Mouse (Mus musculus) ES-CJ7 (cell line): ENCODE measurements around the gene Cox17.

Source experiments
- DNase-seq: peaks from one replicate; pipeline ENCODE4 v3.0.0; 2011; ENCODE audit warnings: low read depth, low spot score

Cox17 gene

DNA sequence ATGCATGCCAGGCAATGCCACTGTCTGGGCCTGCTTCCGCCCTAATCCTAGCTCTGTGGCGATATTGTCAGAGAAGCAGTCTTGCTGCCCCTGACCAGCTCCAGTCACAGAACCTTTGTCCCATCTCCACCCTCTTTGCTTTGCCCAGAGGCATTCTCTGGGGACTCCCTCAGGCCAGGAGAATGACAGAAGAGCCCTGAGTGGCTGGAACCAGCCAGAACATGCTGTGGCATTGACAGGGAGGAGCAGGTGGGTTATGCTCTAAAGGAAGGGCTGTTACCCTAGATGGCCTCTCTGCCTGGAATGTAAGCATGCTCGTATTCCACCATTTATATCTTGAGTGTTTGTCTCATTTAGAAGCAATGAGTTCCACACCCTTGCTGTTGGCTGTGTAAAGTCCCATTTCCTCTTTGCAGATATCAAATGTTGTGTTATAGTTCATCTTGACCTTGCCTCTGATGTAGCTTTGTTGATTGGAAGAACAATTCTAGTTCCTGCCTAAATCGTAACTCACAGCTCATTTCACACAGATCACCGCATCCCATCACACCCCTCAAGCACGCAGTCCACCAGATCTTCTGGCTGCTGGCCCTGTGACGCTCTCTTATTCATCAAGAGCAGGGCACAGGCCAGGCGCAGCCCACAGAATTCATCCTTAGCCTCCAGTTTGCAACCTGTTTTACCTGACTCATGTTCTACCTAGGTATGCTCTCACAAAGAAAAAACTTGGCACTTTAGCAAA lies 24.0 kb downstream of the Cox17 start:
- no peak for DNase-seq

DNA sequence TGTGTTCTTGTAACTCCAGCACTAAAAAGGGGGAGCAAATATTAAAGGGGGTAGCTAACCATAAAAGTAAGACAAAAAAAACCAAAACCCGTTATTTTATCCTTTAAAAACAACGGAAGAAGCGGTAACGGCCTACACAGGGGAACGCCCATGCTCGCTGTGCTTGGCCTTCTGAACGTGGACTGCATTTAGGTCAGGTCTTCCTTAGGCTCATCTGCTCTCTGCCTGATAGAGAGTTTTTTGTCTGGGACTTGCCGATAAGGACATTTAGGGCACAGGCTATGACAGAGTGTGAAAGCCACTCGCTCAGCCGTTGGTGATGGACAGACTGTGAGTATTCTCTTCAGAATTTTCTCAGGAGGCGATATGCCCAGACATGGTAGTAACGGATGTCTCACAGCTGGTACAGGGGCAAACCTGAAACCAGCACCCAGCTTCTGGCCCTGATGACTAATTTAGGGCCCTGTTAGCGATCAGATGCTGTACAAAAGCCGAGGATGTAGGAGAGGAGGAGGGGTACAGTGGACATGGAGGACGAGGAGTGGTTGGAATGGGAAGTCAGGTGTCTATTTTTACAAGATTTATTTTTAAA lies 25.0 kb downstream of the Cox17 start:
- no peak for DNase-seq

DNA sequence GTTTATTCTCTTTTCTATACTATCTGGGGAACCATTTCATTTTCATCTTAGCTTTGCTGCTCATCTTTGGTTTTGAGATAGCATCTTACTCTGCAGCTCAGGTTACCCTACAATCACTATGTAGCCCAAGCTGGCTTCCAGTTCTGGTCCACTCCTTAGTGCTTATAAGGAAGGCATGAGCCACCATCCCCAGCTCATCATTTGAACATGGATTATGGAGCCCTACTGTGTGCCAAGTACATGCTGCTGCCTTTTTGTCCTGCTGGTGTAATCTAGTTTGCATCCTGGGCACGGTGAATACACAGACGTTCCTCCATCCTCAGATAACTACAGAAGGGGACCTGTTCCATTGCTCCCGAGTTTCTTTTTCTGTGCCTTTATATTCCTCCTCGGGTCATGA lies 26.1 kb downstream of the Cox17 start:
- no peak for DNase-seq

DNA sequence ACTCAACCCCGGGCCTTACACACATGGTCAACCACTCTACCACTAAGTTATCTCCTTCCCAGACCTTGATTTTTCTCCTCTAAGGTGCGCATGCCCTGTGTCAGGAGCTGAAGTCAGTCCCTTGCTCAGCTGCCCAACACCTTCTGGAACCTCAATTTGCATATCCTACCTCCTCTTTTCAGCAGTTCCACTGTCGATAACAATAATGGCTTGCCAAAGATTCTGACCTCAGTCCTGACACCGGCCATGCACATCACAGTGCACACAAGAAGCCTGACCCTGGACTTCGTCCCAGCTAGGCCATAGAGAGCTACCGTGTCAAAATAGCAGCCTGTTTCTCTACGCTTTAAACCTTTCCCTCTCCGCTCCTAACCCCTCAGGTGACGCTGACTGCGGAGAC lies 26.6 kb downstream of the Cox17 start:
- DNase-seq, result no peak

DNA sequence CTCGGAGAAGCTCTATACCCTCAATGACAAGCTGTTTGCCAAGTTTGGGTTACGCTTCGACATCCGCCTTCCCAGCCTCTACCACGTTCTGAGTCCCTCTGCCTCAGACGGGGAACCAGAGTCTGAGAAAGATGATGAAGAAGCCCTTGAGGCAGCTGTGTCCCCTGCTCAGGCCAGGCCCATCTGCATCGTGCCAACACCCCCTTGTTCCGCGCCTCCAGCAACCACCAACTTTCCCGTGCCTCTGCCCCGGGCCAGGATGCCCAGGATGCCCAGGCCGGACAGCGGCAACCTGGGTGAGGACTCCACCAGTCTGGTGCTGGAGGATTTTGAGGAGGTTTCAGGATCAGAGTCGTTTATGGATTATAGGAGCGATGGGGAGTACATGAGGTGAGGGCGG lies 27.1 kb downstream of the Cox17 start:
- DNase-seq, result no peak

DNA sequence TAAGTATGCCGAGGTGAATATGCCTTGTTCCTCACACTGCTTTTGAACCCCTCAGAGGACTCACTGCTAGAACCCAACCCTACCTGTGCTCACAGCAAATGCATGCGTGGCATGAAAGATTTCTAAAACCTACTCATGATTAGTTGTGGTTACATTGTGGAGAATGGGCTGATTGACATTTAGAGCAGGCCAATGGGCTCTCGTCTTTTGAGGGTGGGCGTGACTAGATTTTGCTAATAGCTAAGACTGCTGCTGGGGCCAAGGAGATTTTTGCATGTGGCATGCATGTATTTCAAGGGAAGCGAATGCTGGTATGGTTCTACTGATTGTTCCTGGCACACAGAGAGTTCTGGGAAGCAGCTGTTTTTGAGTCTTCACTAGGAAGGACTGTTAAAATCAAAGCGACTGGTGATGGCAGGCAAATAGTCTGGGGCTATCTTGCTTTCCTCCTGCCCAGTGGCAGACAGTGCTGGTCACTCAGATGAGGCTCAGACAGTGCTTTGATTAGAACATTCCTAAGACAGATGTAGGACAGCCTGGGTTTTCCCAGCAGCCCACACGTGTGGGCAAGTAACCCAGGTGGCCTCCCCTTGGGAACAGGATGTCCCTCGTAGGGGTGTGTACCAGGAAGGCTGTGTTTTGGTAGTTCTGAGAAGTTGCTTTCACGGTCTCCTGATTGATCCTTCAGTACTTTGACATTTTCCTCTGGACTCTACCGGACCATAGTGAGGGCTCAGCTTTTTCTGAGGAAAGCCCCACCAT lies 27.8 kb downstream of the Cox17 start:
- peak; percentile 55 for DNase-seq

DNA sequence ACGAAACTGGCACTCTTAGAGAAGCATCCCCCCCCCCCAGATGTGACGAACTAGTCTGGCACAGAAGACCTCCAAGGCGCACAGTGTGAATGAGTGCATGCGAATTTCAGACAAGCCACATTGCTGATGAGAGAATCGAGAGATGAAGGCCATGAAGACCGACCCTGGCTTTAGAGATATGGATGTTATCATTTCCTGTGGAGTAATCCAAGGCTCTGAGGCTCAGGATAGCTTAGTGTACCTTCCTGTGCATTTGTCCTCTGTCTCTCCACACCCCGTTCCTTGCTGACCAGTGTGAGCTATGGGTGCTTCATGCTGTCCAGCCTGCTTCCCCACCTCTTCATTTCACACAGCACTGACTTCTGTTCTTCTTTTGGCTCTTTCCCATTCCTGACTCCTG lies 28.4 kb downstream of the Cox17 start:
- DNase-seq, result no peak

DNA sequence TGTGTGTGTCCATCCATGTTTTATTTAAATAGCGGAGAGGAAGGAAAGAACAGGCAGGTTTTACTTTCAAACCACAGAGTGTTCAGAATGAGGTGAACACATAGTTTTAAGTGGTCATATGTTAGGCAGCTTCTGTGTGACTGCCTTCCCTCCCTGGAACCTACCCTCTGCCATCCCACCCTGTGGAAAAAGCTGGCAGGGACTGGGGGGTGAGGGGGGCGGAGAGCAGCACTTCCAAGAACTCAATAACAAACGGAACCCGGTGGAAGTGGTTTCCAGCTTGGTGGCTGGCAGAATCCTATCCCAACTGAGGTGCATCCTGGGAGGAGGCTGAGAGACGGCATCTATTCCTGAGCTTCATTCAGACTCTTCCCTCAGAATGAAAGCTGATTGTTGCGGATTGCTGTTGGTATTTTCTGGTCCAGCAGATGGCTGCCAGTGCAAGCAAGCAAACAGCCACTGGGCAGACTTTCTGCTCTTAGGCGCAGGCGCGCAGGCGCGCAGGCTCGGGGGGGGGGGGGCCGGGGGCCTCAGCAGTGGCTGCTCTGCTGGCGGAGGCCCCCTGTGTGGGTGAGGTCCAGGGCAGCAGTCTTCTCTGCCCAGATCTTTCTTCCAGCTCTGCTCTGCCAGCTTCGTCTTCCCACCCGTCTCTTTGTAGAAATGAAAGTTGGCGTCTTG lies 29.5 kb downstream of the Cox17 start:
- peak; percentile 38 for DNase-seq

DNA sequence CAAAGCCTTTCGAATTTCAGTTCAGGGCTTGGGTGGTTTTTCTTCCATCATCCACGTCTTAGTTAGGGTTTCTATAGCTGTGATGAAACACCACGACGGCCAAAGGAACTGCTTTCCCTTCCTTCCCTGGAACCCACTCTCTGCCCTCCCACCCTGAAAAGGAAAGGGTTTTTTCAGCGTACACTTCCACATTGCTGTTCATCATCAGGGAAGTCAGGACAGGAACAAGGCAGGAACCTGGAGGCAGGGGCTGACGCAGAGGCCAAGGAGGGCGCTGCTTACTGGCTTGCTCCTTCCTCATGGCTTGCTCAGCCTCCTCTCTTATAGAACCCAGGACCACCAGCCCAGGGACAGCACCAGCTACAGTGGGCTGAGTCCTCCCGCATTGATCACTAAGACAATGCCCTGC lies 30.1 kb downstream of the Cox17 start:
- no peak for DNase-seq

DNA sequence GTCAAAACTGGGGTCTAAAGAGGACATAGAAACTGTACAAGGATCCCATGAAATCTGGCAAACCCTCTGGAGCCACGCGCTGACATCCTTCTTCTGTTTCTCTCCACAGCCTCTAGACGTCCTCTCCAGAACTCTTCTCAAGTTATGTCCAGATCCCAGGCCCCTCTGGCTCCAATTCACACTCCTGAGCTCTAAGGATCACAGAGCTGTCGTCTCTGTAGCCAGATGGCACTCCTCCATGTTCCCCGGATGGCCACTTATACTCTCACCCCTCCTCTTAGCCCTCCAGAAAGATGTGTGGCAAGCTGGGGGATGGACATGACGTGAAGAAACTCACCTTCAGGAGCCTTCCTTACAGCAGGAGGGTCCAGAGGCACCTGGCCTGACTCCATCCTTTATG lies 30.8 kb downstream of the Cox17 start:
- no peak for DNase-seq

DNA sequence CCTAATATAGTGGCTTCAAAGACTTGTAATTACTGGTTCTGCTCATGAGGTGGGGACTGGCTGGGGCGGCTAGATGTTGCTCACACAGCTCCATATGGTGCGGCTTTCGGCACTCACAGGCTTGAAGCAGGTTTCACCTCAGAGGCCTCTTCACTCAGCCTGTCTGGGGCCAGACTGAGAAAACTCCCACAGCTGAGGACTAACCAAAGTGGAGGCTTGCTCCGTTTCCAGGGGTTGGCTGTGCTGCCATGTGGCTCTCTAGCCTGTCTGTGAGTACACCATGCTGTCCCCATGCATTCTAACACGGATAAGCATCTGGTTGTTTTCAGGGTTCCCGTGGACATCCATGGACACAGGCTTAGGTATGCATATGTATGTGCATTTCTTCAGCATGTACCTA lies 31.8 kb downstream of the Cox17 start:
- DNase-seq, result no peak

DNA sequence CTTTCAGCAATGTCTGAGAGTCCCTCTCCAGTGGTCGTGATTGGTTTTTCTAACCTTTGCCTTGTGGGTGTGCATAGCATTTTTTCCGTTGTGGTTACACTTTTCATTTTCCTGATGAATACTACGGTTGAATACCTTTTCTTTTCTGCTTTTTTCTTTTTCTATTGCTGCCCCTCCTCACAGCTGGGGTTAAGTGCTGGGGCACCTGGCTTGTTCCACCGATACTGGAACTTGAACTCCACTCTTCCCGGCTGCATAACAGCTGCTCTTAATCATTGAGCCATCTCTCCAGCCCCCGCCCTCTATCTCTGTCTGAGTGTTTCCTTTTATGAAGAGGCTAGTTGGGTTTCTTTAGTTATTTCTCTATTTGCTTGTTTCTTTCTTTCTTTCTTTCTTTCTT lies 32.3 kb downstream of the Cox17 start:
- no peak for DNase-seq

DNA sequence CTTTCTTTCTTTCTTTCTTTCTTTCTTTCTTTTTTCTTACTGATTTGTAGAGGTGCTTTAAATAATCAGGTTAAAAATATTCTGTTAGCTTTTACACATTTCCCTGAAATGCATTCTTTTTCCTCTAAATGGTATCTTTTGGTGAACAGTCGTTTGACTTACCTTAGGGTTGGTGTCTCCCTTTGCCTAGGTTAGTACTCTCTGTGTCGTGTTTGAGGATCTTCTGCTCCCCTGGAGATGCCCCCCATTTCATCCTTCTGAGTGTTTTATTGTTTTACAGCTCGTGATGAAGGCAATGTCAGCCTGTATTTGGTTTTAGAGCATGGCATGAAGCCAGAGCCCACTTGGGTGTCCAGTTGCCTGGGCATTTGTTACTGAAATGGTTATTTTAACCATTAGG lies 32.7 kb downstream of the Cox17 start:
- no peak for DNase-seq

DNA sequence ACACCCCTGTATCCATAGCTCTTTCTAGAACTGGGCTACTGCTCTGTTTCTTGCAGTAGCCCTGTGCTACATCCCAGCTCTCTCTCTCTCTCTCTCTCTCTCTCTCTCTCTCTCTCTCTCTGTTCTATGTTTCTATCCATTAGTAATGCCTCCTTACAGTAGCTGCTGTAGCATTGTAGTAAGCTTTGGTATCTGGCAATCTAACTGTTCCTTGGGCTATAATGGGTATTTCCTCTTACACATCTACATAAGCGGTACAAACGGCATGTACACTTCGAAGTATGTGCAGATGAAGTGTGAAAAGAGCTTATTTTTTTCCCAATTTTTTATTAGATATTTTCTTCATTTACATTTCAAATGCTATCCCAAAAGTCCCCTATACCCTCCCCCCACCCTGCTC lies 33.1 kb downstream of the Cox17 start:
- no peak for DNase-seq

DNA sequence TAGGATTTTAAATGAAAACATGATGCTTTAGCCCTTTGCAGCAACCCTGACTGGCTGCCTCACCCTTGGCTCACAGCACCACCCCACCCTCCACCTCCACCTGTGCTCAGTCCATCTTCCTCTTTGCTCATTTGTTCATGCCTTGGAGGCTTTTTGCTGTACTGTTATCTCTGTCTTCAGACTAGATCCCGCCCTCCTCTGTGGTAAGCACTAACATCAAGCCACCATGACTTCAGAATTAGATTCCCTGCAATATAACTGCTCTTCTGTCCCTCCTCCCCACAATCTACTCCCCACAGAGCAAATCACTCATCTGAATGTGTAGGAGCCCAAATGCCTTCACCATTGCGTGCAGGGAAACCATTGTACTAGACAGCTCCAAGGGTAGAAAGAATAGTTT lies 36.9 kb downstream of the Cox17 start:
- DNase-seq, result no peak

DNA sequence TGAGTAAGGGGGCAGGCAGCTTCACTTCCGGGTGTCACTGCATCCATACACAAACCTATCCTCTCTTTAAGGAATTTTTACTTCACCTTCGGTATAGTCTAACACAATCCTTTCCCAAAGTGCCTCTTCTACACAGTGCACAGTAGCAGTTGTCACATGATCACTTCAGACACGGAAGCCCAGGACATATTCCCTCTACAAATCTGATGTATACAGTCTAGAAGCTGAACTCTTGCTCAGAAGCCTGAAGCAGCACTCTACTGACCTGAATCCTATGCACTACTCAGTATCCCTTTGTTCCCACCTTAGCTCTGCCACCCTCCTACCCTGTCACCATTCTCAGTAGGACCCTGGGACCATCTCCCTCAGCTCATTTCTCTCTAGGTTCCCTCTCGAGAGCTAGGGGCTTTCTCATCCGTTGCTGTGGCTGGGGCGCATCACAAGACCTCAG lies 38.4 kb downstream of the Cox17 start:
- DNase-seq, result no peak

DNA sequence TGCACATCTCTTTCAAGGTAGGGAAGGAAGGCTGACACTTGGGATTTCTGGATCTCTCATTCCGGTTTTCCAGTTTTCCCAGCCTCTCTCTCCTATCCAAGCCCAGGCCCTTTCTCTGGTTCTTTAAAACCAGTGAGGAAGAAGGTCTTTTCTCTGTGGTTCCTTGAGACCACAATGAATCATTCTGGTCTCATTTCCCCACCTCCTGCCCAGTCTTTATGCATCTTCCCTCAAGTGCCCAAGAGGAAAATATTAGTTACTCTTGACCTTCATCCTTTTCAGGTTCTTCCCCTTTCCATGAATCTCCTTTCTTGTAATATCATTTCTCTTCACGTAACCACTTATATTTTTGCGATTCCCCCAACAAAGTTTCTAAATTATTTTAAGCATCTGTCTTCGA lies 38.9 kb downstream of the Cox17 start:
- DNase-seq, result no peak

DNA sequence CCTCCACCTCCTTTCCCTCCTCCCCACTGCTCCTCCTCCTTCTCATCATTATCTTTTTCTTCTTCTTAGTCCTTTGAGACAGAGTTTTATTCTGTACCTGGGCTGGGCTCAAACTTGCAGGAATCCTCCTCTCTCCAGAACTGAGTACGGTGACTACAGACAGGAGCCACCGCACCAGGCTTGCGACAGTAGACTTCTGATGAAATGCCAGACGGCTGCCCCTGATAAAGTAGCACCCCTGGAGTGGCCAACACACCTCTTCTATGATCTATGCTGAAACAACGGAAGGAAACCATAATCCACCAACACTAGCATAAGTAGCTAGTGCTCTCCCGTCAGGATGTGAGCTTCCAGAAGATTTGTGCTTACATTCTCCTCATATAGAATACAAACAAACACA lies 40.6 kb downstream of the Cox17 start:
- no peak for DNase-seq

DNA sequence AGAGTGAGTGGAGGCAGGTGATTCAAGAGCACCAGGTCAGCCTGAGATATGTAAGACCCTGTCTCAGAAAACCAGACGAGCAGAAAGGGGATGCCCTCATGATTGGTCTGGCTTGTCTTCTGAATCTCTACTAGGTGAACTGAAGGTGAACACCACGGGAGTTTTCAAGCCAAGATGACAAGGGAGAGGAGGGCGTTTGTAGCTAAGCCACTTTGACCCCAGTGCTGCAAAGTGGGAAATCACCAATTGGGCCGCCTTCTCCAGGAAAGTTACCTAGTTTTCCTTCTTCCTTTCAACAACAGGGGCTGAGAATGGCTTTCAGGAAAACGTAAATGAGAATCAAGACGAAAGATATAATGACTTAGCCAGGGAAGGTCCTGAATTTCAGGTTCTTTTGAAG lies 42.0 kb downstream of the Cox17 start:
- DNase-seq, result no peak

DNA sequence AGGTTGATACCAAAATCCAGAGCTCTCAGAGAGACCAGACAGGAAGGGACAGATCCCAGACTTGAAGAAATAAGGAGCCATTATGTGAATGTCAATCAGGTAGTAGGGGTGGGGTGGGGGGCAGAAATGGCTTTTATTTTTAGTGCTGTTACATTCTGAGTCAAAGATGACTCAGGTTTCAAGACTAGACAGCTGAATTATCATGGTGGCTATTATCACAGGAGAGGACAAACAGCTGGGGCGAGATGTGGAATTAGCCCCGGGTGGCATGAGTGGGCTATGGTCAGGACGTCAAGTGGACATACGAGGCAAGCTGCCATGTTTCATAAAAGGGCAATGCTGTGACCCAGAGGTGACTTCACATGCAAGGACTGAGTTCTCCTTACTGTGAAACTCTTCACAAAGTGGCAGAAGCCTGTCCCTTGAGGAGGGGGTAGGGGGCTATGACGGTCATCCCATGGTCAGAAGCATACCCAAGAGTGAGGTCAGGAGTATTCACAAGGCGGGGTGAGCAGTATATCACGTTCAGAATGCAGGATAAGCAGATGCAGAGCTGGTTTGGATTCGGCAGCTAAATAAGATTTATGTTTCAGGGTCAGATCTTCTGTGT lies 42.6 kb downstream of the Cox17 start:
- DNase-seq, result no peak

DNA sequence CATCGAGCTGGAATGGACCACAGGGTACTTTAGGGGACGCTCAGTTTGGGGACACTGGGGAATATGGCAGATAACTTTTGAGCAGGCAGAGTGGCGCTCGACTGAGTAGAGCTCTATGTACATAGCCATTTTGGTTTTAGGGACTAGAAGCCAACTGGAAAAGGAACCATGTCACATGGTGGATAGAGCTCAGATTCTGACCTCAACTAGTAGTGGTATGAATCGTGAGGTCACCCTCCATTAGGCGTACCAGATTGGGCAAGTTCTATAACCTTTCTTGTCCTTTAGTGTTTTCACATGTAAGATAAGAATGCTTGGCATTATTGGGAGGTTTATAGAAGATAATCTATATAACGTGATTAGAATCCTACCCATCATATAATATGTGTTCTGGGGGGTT lies 43.5 kb downstream of the Cox17 start:
- DNase-seq, result no peak
